Mouse (Mus musculus) C3H10T1/2 (cell line): ENCODE data around the gene Olfr906. TPM values are rescaled to one million over a fixed set of nuclear protein-coding genes. Genes with fewer than 3 reads are reported as not detected.

Experiments
- polyA plus RNA-seq, 2 experiments: library from polyadenylated mRNA; unstranded; fragments of >200 nt; fragmentation: generic; extraction: Trizol; gene quantifications; one replicate each; pipeline ENCODE4 v1.2.1; 2012; ENCODE audit warnings: missing spikeins in 2 of 2

The Olfr906 gene
- polyA plus RNA-seq, result not detected

GRCm38 (mm10) chr9:38486785-38487184, at the start of gene Olfr906:
Olfr906 (plus strand) TSS chr9:38487085.

GRCm38 (mm10) chr9:38447352-38447751, 39.5 kb upstream of the Olfr906 start, which contains the start of gene Olfr902:
Olfr902 (plus strand) TSS chr9:38447652.

GRCm38 (mm10) chr9:38462844-38463243, 24.0 kb upstream of the Olfr906 start, which contains the start of gene Olfr904:
Olfr904 (plus strand) TSS chr9:38463144.

GRCm38 (mm10) chr9:38470807-38471206, 16.1 kb upstream of the Olfr906 start, which contains the start of gene Olfr905:
Olfr905 (plus strand) TSS chr9:38471107.

GRCm38 (mm10) chr9:38495501-38495900, 8.6 kb downstream of the Olfr906 start, which contains the start of gene Olfr907:
Olfr907 (plus strand) TSS chr9:38495801.

GRCm38 (mm10) chr9:38521280-38521679, 34.4 kb downstream of the Olfr906 start, which contains the start of gene Olfr911-ps1:
Olfr911-ps1 (plus strand) TSS chr9:38521580.

DNA sequence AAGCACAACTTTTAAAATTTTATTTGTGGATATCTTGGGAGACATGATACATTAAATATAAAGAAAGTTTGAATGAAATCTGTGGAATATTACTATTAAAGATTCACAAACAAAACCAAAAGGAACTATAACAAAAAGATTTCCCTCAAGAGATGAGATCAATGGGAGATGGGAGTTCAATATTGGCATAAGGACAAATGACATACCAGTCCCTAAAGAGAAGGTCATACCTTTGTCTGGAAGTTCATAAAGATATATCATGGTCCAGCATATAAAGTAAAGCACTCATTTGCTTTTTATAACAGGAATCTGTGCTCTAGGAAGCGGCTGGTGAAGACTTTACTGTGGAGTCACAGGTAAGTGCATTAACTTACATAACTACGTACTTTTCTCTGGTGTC, 50.7 kb downstream of the Olfr906 start, which contains the start of gene Olfr910:
Olfr910 (plus strand) TSS at position 301 of the 400 bp plus-strand sequence.

Other genes starting within 250 kb of the Olfr906 start
- gene Olfr143, start 234.3 kb upstream of the Olfr906 start, polyA plus RNA-seq, result not detected
- gene Olfr895, start 219.2 kb upstream of the Olfr906 start, polyA plus RNA-seq, result not detected
- not detected for gene Olfr896-ps1, start 196.0 kb upstream of the Olfr906 start, polyA plus RNA-seq
- not detected for gene Olfr25, start 158.0 kb upstream of the Olfr906 start, polyA plus RNA-seq
- not detected for gene Olfr898, start 138.7 kb upstream of the Olfr906 start, polyA plus RNA-seq
- gene Olfr250, start 120.2 kb upstream of the Olfr906 start, polyA plus RNA-seq, result not detected
- not detected for gene Olfr251, start 110.0 kb upstream of the Olfr906 start, polyA plus RNA-seq
- not detected for gene Olfr147, start 85.4 kb upstream of the Olfr906 start, polyA plus RNA-seq
- gene Olfr901, start 57.6 kb upstream of the Olfr906 start, polyA plus RNA-seq, result not detected
- gene Olfr902, start 39.4 kb upstream of the Olfr906 start, polyA plus RNA-seq, result not detected
- not detected for gene Olfr904, start 23.9 kb upstream of the Olfr906 start, polyA plus RNA-seq
- gene Olfr905, start 16.0 kb upstream of the Olfr906 start, polyA plus RNA-seq, result not detected
- gene Olfr907, start 8.7 kb downstream of the Olfr906 start, polyA plus RNA-seq, result not detected
- not detected for gene Olfr911-ps1, start 34.5 kb downstream of the Olfr906 start, polyA plus RNA-seq
- not detected for gene Olfr910, start 50.8 kb downstream of the Olfr906 start, polyA plus RNA-seq
- gene Olfr912, start 93.1 kb downstream of the Olfr906 start, polyA plus RNA-seq, result not detected
- gene Olfr913, start 105.7 kb downstream of the Olfr906 start, polyA plus RNA-seq, result not detected
- not detected for gene Olfr914, start 118.0 kb downstream of the Olfr906 start, polyA plus RNA-seq
- not detected for gene Olfr916, start 172.8 kb downstream of the Olfr906 start, polyA plus RNA-seq
- not detected for gene Olfr917, start 178.8 kb downstream of the Olfr906 start, polyA plus RNA-seq
- not detected for gene Olfr918, start 187.5 kb downstream of the Olfr906 start, polyA plus RNA-seq
- not detected for gene Olfr919, start 216.6 kb downstream of the Olfr906 start, polyA plus RNA-seq
- gene Vwa5a, start 231.2 kb downstream of the Olfr906 start, polyA plus RNA-seq, result 10 to 100 TPM in 1 of 2 experiments, 1 to 10 TPM in 1; 1.2 to 22.6 TPM